Mouse (Mus musculus): ENCODE results near the gene Jsrp1.

The Jsrp1 gene

GRCm38 (mm10) chr10:80791476-80792174, 21.7 kb downstream of the Jsrp1 start:
- peak; percentile 39 for DNase-seq

- no peak for DNase-seq
Measured at GRCm38 (mm10) chr10:80790761-80791404, 22.4 kb downstream of the Jsrp1 start.

GRCm38 (mm10) chr10:80787517-80787916, 25.8 kb downstream of the Jsrp1 start:
- no peak for DNase-seq

GRCm38 (mm10) chr10:80785963-80786362, 27.3 kb downstream of the Jsrp1 start:
- no peak for DNase-seq

- DNase-seq, result no peak
Measured at GRCm38 (mm10) chr10:80784871-80785270, 28.4 kb downstream of the Jsrp1 start.

GRCm38 (mm10) chr10:80784302-80784701, 29.0 kb downstream of the Jsrp1 start:
- DNase-seq, result no peak

GRCm38 (mm10) chr10:80779565-80779964, 33.7 kb downstream of the Jsrp1 start:
- no peak for DNase-seq

GRCm38 (mm10) chr10:80777123-80777522, 36.2 kb downstream of the Jsrp1 start:
- DNase-seq, result no peak

- no peak for DNase-seq
Measured at GRCm38 (mm10) chr10:80776358-80776869, 36.9 kb downstream of the Jsrp1 start.

- DNase-seq, result no peak
Measured at GRCm38 (mm10) chr10:80775731-80776130, 37.6 kb downstream of the Jsrp1 start.

- no peak for DNase-seq
Measured at GRCm38 (mm10) chr10:80774981-80775380, 38.3 kb downstream of the Jsrp1 start.

GRCm38 (mm10) chr10:80774549-80774948, 38.7 kb downstream of the Jsrp1 start:
- peak; percentile 68 for DNase-seq

GRCm38 (mm10) chr10:80773816-80774215, 39.5 kb downstream of the Jsrp1 start:
- no peak for DNase-seq

GRCm38 (mm10) chr10:80768365-80768764, 44.9 kb downstream of the Jsrp1 start:
- no peak for DNase-seq

GRCm38 (mm10) chr10:80766161-80766815, 47.0 kb downstream of the Jsrp1 start:
- DNase-seq, result no peak

GRCm38 (mm10) chr10:80765746-80766145, 47.6 kb downstream of the Jsrp1 start:
- DNase-seq, result no peak

GRCm38 (mm10) chr10:80763502-80763901, 49.8 kb downstream of the Jsrp1 start:
- peak; percentile 17 for DNase-seq

- no peak for DNase-seq
Measured at GRCm38 (mm10) chr10:80761821-80762220, 51.5 kb downstream of the Jsrp1 start.

GRCm38 (mm10) chr10:80760596-80761524, 52.4 kb downstream of the Jsrp1 start:
- DNase-seq, result no peak

- DNase-seq, result no peak
Measured at GRCm38 (mm10) chr10:80758651-80759050, 54.6 kb downstream of the Jsrp1 start.
